Mouse (Mus musculus): ENCODE measurements around the gene Lrfn2.

Lrfn2 gene

DNA sequence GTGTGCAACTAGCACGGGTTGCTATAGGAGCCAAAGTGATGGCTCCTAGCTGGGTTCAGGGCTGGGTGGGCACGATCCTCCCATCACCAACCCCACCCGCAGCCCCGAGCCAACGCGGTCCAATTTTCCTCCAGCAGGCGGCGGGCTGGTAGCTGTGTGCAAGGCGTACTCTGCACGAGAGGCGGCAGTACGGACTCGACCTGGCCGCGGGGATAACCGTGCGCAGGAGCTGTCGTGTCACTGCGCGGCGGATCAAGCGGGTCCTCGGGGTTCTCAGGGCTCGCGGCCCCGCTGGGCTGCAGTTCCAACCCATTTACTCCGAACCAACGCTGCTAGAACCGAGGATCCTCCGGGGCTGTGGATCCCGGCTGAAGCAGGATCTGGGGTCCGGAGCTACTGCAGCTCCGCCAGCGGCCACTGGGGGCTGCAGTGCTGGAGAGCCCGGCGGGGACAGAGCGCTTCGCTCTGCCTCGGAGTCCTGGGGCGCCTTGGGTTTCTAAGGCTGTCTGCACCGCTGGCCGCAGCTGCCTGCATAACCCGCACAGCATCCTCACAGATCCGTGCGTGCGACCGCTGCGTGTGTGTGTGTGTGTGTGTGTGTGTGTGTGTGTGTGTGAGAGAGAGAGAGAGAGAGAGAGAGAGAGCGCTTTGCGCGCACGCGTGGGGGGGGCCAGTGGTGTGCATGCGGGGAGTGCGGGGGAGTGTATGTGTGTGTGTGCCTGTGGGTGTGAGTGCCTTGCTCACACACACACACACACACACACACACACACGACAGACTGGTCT is at the start of gene Lrfn2:
Lrfn2 (plus strand) TSS at position 759 of the 785 bp plus-strand sequence.
- peak; percentile 93 for DNase-seq (ENCODE audit: low read depth, low spot score)

DNA sequence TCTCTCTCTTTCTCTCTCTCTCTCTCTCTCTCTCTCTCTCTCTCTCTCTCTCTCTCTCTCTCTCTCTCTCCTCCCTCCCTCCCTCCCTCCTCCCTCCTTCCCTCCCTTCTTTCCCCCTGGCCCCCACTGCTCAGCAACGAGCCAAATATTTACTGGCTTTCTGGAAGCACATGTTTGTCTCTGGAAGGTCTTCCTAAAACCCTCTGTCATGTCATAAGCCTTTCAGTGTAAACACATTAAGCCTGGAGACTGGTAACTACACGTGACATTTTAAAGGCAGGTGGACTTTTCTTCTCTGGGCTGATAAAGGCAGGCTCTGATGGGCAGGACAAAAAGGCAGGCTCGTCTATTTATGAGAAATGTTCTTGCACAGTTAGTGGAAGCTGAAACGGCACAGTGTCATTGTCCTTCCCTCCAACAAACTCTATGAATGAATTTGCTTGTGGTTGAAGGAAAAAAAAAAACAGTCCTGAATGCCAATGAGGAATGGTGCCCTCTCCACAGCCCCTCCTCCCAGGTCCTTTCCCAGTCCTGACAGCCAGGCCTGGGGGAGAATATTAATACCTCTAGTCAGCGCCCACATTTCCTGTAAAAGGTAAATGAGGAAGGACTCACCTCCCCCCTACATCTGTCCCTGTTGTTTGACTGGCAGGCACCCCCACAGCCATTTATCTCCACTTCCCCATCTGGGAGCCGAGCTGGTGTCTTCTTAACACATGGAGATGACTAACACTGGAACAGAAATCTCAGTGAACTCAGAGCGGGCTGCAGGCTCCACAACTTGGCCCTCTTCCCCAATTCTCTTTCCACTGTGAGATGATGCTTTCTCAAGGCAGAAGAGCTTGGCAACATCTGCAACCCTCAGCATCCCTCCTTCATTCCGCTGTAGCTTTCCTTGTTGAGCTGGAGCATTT is 44.5 kb upstream of the Lrfn2 start:
- DNase-seq (ENCODE audit: low read depth, low spot score): no peak

DNA sequence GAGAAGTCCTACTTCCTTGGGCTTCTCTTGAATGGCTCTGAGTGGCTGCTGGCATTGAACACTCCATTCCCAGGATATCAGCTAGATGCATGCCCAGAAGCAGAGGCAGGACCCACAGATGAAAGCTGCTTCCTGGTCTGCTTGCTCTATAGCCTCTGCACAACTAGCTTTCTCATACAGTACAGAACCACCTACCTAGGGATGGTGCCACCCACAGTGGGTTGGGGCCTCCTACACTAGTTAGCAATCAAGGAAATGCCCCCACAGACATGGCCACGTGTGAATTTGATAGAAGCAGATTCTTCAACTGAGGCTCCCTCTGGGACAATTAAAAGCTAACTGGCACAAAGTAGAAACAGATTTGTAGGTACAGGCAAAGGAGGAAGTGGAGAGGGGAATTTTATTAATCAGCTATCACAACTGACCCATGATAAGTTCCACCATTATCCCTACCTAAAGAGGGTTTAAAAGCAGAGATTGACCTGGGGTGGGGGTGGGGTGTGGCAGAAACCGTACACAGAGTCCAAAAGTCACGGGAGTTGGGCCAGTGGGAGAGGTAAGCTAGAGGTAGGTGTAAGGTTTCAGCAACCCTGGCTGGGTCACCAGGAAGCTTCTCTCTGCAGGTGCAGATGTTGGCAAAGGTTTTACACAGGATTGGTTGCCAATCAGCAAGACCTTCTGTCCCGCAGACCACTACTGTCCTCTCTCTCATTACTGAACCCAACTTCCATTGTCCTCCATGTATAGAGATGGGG is 26.7 kb upstream of the Lrfn2 start:
- no peak for DNase-seq (ENCODE audit: low read depth, low spot score)

DNA sequence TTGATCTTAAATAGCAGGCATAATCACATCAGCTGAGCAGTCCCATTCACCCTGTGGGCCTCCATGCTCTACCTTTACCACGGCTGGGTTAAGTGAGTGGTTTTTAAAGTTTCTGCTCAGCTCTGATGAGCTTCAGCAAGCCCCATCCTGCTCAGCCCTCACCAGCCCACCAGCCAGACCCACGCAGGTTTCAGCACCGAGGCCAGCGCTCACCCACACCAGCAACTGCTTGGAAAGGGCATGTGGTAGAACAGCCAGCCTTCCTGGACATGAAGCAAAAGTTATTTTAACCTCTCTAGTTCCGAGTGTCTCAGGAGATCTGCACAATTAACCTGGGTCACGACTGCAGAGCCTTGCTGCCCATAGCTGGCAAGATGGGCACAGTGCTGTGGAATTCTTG is 18.7 kb upstream of the Lrfn2 start:
- peak; percentile 19 for DNase-seq (ENCODE audit: low read depth, low spot score)

DNA sequence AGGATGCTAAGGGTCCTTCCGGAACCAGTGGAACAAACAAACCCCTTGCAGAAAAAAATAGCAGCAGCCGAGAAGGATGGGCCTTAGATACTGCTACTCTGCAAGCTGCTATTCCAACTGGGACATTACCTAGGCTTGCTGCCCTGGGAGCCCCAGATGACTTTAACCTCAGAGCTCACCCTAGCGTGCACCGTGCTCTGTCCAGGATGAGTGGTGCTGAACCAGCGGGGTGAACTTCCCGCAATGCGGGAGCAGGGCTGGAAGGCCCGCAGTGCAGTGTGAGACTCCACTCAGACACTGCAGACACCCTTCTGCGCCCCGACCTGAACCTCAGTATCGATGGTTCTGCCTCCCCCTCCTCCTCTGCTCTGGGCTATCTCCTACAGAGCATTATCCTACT is 14.8 kb upstream of the Lrfn2 start:
- DNase-seq (ENCODE audit: low read depth, low spot score): peak; percentile 61

DNA sequence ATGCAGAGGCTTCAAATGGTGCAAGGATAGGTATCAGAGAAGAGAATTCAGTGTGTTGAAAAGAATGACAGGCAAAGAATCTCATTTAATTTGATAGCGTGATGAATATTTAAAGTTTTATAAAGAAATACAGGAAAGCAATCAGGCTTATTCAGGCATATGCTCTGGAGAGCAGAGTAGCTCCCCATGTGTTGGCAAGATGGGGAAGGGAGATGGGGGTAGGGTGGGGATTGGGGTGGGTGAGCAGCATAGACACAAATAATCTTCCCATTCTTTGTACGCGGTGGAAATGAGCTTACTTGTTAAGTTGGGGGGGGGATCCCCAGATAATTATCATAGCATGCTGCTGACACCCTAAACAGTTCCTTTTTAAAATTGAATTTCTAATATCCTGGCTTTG is 13.7 kb upstream of the Lrfn2 start:
- no peak for DNase-seq (ENCODE audit: low read depth, low spot score)

DNA sequence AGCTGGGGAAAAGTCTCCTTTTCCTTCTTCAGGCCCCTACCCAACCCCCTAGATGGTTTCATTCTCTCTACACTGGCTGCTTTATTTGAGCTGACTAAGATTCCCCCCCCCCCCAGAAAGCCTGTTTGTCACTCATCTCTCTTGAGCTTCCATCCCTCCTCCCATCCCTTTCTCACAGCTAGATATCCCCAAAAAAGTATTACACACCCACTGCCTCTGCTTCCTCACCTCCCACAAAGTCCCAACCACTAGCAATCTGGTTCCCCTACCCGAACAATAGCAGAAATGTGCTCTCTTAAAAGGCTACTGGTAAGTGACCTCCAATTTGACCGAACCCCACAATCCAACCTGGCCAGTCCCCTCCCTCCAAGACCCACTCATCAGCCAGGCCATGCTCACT is 9.3 kb upstream of the Lrfn2 start:
- no peak for DNase-seq (ENCODE audit: low read depth, low spot score)

DNA sequence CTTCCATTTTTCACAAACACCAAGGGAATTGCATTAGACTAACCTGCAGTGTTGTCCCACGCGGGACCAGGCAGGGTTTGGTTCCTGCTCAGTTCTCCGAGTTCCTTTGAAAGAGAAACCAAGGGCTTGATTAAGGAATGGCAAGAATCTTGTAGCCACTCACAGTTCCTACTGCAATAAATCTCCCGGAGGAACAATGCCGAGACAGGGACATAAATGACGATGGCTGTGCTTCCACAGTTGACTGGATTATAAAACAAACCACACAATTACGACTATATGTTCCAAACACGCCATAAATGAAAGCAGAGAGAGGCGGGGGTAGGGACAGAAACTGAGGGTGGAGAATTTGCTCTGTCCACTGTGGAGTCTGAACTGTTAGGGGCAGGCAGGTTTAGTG is 6.8 kb upstream of the Lrfn2 start:
- DNase-seq (ENCODE audit: low read depth, low spot score): no peak

DNA sequence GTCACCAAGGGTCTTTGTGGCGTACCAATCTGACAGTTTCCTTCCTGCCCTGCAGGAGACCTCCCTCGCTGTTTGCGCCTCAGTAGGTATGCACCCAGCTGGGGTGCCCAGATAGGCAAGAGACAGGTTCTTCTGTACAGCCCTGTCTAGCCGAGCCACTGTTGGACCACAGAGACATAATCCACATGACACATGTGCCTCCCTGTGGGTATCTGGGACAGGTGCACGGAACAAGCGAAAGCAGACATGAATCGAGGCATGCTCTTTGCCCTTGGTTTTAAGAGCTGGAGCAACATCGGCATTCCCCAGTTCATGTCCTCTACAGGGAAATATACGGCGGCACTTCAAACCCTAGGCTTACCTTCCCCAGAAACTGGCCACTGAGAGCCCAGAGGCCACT is 1.2 kb upstream of the Lrfn2 start:
- peak; percentile 12 for DNase-seq (ENCODE audit: low read depth, low spot score)

DNA sequence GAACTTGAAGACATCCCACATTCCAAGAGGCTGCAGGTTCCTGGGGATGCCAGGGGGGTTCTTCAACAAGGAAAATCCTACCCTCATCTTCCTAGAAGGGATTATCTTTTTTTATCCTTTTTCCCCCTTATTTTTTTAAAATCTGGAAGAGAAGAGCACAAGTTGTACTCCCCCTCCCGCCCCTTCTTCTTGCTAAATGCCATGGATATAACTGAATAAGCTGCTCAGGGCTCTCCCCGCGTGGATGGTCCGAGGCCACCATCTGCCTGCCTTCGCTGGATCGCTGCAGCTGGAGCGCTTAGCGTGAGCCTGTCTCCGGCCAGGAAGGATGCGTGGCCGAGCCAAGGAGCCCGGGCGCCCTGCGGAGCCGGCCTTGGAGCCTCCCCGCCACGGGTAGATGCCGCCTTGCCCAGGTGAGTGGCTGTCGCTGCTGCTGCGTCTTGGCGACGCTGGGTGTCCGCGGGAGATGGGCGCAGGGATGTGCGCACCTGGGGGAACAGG is 277 bp downstream of the Lrfn2 start:
- peak; percentile 40 for DNase-seq (ENCODE audit: low read depth, low spot score)

DNA sequence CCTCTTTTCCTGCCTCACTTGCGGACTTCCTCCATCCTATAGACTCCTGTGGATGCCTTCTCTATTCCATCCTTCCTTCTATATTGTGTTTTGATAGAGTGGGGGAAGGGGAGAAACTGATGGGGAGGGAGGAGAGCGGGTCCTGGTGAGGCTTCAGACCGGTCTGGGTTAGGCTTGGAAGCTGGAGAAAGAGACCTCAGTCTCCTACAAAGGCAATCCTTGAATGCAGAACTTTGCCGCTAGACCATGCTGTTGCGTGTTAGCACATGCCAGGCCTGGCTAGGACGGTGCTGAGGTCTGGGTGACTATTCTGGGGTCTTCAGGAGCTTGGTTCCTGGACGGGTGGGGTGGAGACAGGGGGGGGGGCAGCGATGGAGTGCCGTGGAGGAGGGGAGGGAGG is 737 bp downstream of the Lrfn2 start:
- DNase-seq (ENCODE audit: low read depth, low spot score): no peak

DNA sequence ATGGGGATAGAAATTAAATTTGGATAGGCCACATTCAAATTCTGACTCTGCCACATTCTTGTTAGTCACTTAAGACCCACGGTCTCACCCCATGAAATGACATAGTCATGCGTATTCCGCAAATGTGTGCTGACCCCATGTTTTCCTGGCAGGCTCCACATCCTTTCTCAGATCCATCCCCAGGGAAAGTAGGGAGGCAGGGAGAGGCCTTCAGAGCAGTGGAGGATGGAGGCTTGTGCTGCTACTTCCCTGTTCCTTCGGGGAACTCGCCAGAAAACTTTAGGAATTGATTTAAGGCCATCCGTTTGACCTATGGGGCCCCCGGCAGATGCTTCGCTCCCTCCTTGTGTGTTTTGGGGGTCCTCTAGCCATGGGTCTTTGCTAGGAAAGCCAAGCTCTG is 3.0 kb downstream of the Lrfn2 start:
- DNase-seq (ENCODE audit: low read depth, low spot score): no peak

DNA sequence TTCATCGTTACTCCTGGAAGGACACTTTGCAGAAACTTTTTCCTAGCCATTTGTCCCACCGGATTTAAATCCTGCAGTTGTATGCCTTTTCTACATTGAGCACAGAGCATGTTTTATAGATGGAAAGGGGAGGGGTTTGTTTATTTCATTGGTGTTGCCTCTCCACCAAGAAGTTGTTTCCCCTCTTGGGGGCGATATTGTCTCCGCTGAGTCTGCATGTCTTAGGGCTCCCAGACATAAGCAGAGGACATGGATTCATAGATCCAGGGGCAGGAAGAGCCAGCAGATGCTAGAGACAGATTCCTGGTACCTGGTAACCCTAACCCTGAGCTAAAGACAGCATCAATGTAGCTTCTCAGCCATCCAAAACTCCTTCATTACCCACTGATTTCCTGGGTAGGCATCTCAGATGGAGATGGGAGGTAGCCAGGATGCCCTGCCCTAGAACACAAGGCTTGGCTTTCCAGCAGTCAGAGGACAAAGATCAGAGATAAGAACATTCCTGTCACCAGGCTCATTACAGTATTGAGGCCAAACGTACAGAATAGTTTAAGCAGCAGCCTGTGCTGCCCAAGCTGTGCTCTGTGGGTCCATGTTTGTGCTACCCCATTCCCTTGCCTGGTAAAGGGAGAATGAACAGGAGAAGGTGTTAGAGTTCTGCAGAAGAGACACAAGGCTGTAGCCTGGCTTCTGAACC is 4.4 kb downstream of the Lrfn2 start:
- peak; percentile 82 for DNase-seq (ENCODE audit: low read depth, low spot score)

DNA sequence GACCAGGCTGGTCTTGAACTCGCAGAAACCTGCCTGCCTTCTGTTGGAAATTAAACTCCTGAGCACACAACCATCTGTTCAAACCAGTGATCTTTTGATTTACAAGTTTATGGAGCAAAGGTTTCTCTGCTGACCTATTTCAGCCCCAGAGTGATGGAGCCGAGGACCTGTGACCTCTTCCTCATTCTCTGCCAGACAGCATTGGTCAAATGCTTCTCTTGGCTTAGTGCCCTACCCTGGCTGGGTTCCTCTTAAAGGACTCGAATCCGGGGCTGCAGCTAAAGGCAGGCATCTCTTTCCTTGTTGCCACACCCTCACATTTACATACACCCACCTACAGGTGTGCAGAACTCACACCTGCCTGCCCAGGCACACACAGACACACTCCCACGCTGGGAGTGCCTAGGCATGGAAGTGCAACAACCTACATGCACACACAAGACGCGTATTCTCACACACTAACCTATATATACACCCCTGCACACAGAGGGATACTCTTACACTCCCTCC is 6.6 kb downstream of the Lrfn2 start:
- no peak for DNase-seq (ENCODE audit: low read depth, low spot score)

DNA sequence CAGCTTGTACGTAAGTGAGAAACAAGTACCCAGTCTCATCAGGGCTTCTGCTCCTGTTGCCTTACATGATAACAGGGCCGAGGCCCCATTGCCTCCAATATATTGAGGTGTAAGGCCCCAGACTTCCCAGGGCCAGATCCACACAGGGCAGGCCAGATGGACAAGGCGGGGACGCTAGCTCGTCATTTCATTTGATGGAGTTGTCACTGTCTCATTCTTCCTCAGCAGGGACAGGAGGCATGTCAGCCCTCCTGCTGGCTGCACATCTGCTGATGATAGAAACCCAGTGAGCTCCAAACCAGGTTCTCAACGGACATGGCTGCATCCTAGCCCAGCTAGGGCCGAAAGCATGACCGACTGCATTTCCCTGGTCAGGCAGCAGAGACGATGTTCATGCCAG is 14.1 kb downstream of the Lrfn2 start:
- DNase-seq (ENCODE audit: low read depth, low spot score): no peak

DNA sequence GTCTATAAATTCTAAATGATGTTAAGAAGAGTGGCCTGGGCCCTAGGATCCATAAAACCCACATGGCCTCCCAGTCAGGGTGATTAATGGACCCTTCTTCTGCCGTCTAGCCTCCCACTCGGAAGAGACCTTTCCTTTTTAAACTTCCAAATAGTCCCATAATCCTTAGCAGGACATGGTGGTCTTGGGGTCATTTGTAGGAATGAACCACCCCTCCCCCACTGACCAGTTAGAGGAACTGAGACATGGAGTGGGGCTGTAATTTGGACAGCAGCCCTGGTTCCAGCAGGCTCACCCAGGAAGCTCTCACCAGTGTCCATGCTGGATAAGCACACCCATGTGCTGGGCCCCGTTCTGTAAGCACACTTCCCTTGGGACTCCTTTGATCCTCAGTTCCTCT is 14.6 kb downstream of the Lrfn2 start:
- no peak for DNase-seq (ENCODE audit: low read depth, low spot score)

DNA sequence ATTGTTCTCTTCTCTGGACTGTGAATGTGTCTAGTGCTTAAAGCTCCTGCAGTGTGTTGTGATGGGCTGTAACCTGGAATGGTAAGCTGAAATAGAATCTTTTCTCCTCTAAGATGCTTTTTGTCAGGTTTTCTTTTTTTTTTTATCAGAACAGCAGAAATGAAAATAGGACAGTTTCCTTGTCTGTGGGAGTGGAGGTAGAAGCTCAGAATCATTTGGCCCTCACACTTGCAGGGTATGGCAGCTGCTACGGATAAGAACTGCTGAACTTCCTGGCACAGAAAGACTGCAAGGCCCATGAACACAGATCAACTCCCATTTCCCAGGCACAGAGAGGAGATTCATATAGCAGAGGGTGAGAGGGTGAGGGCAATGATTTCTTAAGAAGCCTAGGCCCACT is 19.1 kb downstream of the Lrfn2 start:
- DNase-seq (ENCODE audit: low read depth, low spot score): no peak

DNA sequence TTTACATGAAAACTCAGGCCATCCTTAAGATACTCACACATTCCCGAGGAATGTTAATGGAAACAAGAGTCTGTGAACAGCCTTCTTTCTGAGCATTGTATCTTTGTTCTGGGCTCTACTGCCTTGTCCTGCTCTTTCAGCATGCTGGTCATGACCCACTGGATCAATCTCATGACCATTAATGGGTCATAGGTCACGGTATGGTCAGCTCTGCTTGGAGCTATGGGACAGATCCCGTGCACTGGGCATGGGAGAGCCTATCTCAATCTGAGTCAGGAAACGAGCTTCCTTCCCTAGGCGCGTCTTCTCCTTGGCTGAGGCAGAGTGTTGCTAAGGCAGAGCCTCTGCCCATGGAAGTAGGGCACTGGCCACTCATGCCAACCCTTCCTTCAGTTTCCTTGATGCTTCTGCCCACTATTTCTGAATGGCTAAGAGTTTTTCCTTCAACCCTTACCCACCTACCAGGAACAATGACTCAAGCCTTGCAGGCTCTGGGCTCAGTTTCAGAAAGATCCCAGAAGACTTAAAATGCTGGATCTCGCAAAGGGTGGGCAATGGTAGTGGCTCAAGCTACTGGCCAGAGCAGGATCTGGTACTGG is 24.0 kb downstream of the Lrfn2 start:
- DNase-seq (ENCODE audit: low read depth, low spot score): no peak

DNA sequence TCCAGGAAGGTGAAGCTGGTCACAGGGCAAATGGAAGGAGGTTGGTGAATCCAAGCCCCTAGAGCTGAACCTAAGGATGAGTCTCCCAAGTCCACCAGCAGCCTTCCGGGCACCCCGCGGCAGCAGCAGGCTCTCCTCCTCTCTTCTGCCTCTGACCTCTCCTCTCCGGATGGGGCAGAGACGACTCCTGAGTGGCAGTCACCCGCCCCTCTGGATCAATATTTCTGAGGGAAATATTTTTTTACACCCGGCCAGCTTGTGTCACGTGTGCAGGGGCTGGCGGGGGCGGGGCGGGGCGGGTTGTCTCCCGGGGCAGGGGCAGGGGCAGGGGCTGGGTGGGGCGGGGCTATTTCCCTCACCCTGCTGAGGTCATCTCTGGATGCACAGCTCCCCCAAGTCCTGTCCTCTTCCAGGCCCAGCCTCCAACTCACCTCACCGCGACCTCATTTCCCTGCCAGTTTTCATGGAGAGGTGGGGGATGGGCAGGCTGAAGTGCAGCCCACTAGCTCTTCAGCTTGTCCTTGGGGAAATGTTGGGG is 28.1 kb downstream of the Lrfn2 start:
- peak; percentile 68 for DNase-seq (ENCODE audit: low read depth, low spot score)

DNA sequence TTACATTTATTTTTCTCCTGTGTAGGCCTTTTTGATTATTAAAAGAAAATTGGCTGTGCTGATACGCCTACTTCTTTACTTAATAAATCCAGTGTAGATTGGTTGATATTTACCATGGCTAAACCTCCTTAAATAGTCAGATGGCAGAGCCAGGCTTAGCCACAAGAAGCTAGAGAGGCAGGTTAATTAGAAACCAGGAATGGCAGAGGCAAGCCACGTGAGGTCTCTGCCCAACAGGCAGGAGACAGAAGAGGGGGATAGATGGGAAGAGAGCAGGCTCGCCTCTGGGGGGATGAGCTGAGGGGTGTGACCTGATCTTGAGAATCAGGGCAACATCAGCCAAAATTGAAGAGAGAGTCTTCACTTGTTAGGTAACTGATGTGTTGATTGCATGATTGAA is 30.5 kb downstream of the Lrfn2 start:
- no peak for DNase-seq (ENCODE audit: low read depth, low spot score)

All from ZHBTc4 (cell line).